Mouse (Mus musculus) C2C12 (cell line): ENCODE results near the gene Ptgfrn.

Experiments
- CEBPB ChIP-seq: IDR thresholded peaks from one replicate; pipeline ENCODE4 v1.6.1; 2011; ENCODE audit warnings: low read depth, mild to moderate bottlenecking, control low read depth, moderate library complexity
- CTCF ChIP-seq: IDR thresholded peaks from one replicate; pipeline ENCODE4 v1.5.1; 2011; ENCODE audit not compliant: control insufficient read depth, insufficient read depth, insufficient read length
- FOSL1 ChIP-seq: IDR thresholded peaks from one replicate; pipeline ENCODE4 v1.8.0; 2011; ENCODE audit warnings: mild to moderate bottlenecking, low read length; ENCODE audit not compliant: poor library complexity, insufficient read depth, severe bottlenecking
- MAX ChIP-seq: IDR thresholded peaks from one replicate; pipeline ENCODE4 v1.6.1; 2011; ENCODE audit warnings: mild to moderate bottlenecking, control low read depth
- MYOD1 ChIP-seq: IDR thresholded peaks from one replicate; pipeline ENCODE4 v1.6.1; 2011; ENCODE audit warnings: low read depth; ENCODE audit not compliant: control insufficient read depth, insufficient read length
- MYOG ChIP-seq: IDR thresholded peaks from one replicate; pipeline ENCODE4 v1.6.1; 2011; ENCODE audit not compliant: control insufficient read depth, insufficient read length; ENCODE audit errors: extremely low read depth
- USF1 ChIP-seq: IDR thresholded peaks from one replicate; pipeline ENCODE4 v1.6.1; 2011; ENCODE audit warnings: low read depth, mild to moderate bottlenecking, control low read depth, moderate library complexity

- TF ChIP-seq CTCF (no peak), CEBPB (no peak), MAX (no peak), MYOD1 (no peak), USF1 (no peak), MYOG (no peak), FOSL1 (no peak)
Measured at GRCm38 (mm10) chr3:101078344-101078743, 31.7 kb downstream of the Ptgfrn start.
